Mouse (Mus musculus): ENCODE data around the gene Arl8a.

DNA sequence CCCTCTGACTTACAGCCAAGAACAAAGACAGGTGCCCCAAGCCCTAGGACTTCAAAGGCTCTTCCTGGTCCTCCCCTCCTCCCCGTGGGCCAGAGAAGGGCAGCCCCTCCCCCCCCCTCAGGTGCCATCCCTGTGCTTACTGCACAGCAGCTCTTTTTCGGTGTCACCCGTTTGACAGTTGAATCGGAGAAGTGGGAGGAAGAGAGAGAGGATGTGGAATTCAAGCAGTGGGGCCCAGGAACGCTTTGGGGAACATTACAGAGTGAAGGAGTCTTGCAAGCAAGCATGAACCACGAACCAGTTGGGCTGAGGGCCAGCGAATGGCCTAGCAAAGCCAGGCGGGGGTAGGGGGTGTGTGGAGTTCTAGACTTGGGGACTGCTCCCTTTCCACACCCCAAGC, 15.1 kb upstream of the Arl8a start:
- TF ChIP-seq CTCF (IDR thresholded peaks at IDR 0.05; ENCODE audit: extremely low read depth, insufficient read length, insufficient replicate concordance, low read depth, low read length): no peak
- no peak for TF ChIP-seq POLR2A (IDR thresholded peaks at IDR 0.05; ENCODE audit: low read depth, low read length)
